Mouse (Mus musculus) embryo, embryonic 11.5 days (tissue): ENCODE data around the gene Fkbp1a.

Experiments used
- DNase-seq: peaks from one replicate; pipeline ENCODE4 v3.0.0-alpha.2; 2012; ENCODE audit warnings: low read depth, low spot score

Fkbp1a gene

GRCm38 (mm10) chr2:151608435-151608834 lies 66.2 kb downstream of the Fkbp1a start:
- no peak for DNase-seq

- DNase-seq = no peak
These were observed 67.7 kb downstream of the Fkbp1a start for GRCm38 (mm10) chr2:151609974-151610373.
